Mouse (Mus musculus) hematopoietic stem cell, adult 5-6 weeks (primary cell): ENCODE data around the gene Ptpru. TPM values are rescaled to one million over a fixed set of nuclear protein-coding genes. Genes with fewer than 3 reads are reported as not detected.

Experiments used
- ATAC-seq, 2 experiments: fragments of 125-278 bp in 1 of 2; replicated peaks in 1 of 2; 2 replicates each; pipeline ENCODE4 v1.8.0; 2016 to 2017; ENCODE audit warnings: inconsistent platforms in 2 of 2, mild to moderate bottlenecking in 2 of 2, moderate number of reproducible peaks in 2 of 2, low read depth in 1 of 2, moderate TSS enrichment in 1 of 2; ENCODE audit not compliant: low FRiP score in 2 of 2, poor library complexity in 2 of 2, severe bottlenecking in 2 of 2, insufficient read depth in 1 of 2, low TSS enrichment in 1 of 2
- total RNA-seq: library from RNA; stranded (forward); fragments of 172-1452, 232-1000 nt; gene quantifications from 2 replicates; pipeline ENCODE4 v1.2.3, GENCODE M21; 2017

Gene Ptpru
- total RNA-seq, 1 experiment from 2014 or later, result 0.40 TPM

DNA sequence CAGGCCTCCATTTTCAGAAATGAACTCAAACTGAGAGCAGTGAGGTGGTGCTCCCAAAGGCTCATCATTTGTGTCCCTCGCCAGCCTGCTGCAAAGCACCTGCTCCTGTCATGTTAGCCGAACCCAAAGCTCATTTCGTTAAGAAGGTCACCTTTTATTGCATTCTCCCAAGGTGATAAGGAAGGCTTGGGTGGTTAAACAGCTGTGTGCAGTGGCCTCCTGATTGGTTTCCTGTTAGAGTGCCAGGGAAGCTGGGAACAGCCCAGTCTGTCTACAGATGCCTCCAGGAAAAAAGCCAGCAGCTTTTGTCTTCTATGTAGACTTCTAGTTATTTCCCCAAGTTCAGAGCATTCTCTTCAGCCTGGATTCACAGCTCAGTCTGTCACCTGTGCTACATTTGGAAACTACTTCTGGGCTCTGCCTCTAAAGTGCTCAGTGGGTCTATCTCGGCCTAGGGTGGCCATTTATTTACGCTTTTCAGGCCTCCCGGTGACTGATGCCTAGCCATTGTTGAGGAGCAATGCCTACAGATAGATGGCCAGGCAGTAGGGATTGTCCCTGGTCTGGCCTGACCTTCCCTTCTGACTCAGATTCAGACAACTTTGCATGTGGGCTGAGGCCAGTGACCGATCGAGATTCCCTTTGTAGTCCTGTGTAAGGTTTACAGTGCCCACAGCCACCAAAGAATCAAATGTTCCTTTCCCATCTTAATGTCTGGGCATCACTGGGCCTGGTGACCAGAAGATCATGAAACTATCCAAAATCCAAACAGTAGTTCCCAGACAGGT is 8.1 kb upstream of the Ptpru start:
- ATAC-seq, result no peak

DNA sequence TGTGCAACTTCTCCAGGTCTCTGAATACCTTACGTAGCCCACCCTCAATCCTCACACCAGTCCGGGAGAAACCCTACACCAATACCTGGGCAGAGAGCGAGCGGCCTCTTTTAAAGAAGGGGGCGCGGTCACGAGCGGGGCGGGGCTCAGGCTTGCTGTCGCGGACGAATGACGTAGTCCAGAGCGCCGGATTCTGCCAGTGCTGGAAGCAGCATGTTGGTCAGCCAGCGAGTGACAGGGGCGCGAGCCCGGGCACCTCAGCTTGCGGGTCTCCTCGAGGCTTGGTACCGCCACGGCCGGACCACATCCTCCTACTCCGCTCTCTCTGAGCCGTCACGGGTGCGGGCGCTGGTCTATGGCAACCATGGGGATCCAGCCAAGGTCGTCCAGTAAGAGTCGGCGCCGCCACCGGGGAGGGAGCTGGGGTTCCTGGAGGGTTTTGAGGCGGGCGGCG is 5.2 kb upstream of the Ptpru start, which contains the start of gene Mecr:
Gene Mecr (plus strand): TSS at position 181 of the 454 bp plus-strand sequence.
- ATAC-seq, result peak; percentile 81 to 93

DNA sequence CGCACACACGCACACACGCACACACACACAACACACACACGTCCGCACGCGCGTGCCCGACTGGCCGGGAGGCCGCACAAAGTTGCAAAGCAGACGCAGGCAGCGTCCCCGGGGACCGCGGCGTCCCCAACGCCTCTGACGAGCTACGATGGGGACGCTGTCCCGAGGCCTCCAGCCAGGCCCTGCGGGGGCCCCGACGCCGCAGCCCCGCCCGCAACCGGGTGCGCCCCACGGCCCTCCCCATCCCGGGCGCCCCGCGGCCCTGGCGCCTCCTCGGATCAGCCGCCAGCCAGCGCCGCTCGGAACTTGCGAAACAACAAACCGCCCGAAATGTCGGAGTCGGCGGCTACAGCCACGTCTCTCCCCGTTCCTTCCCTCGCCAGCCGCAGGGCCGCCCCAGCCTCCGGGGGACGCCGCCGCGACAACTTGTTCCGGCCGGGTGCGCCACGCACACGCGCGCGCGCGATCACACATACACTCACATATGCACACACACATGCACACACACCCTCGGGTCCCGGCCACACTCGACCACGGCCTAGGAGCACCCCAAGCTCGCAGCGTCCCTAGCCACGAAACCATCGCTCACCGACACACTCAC is 1.1 kb downstream of the Ptpru start:
- peak in 1 of 2 experiments; percentile 45; a peak in 2 of 4 replicates for ATAC-seq

DNA sequence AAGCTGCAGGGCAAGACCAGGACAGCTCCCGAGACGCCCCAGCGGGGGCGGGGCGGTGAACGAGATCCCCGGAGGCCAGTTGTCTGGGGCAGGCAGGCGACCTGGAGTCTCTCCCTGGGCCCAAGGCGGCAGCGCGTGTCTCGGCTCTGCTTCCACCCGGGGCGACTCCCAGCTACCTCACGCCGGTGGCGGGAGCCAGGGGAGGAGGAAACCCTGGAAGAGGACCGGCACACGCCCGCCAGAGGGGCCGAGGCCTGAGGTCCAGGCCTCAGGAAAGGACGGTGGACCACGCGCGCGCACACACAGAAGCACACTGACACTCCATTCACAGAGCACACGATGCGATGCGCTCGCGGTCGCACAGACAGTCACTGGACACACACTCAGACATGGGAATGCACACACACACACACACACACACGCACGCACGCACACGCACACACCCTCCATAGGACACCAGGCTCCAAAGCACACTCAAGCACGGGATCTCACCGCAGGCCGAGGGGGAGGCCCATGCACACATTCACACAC is 1.7 kb downstream of the Ptpru start:
- 0 out of 4 replicates have a peak, but pooled peaks of 1 of the 2 experiments have one; percentile 3 for ATAC-seq

DNA sequence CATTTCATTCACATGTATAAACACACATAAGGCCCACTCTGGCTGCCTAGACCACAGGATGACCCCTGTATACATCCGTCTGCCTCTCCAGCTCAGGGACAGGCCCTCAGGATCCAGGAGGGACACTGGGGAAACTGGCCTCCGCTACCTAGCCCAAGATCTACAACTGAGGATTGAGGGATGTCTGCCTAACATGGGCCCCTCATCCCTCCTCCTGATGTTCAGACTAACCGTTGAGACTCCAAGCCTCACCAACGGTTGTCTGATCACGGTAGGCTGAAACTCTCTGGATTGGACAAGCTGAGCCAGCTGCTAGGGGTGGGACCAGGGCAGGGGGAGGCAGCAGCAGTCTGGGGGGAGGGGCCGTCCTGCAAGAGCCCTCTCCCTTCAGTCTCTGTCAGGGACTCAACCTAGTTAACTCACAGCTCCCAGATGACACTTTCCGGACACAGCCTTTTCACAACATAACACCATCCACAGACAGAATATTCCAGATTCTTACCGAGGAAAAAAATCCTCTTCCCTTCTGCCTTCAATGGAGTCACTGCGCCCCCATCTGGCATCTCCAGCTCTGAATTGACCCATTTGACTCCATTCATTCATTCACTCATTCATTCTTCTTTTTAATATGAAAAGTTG is 4.0 kb downstream of the Ptpru start:
- ATAC-seq, result no peak

DNA sequence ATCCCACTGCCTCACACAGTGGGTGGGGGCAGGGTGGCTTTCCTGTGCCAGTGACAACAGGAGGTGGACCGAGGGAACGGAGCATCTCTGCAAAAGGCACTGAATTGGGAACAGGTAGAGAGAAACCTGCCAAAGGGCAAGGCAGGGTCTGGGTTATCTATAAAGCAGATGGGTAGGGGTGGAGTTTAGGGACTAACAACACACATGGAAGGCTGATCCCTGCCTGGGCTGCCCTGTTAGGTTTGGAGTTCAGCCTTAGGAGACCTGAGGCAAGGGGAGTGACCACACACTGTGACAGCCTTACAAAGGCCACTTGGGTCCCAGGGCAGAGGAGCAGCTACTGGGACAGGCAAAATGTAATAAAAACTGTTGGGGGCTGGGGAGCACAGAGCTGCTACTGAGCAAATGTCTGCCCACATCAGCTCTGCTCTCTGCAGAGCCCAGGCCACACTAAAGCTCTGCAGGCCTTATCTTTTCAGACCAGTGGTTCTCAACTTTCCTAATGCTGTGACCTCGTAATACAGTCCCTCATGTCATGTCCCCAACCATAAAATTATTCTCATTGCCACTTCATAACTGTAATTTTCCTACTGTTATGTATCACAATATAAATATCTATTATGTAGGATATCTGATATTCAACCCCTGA is 5.2 kb downstream of the Ptpru start:
- ATAC-seq, result no peak

DNA sequence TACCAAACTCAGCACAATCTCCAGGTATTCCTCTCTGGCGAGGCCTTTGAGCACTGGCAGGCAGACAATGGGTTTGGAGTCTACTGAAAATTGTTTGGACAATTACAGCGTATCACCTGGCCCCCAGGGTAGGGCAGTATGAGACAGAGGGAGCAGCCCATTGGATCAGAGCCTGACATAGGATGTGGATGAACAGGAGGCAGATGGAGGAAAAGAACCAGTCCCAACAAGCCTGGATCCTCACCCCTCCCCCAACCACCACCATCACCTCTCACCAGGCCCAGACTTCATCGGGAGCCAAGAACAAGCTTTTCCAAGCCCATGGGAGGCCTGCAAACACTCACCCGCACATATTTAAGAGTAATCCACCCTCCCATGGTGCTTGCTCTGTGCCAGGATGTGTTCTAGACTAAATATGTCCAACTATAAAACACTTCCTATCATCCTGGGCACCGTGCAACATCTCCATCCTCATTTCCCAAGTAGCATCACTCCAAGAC is 6.5 kb downstream of the Ptpru start:
- no peak for ATAC-seq

DNA sequence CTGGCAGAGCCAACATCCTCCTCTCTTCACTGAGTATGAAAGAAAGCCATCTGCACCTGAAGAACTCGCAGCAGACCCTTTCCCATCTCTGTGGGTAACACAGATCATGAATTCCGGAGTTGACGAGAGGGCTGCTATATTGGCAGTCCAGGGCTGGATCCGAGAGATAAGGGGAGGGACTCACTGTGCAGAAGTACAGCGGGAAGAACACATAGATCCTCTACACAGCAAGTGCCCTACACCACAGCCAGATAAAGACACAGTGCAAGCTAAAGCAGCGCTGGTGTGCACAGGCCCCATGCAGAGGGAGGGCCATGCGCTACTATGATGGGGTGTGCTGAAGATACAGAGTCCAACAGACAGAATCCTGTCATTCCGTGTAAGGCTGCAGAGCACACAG is 9.0 kb downstream of the Ptpru start:
- ATAC-seq, result no peak

DNA sequence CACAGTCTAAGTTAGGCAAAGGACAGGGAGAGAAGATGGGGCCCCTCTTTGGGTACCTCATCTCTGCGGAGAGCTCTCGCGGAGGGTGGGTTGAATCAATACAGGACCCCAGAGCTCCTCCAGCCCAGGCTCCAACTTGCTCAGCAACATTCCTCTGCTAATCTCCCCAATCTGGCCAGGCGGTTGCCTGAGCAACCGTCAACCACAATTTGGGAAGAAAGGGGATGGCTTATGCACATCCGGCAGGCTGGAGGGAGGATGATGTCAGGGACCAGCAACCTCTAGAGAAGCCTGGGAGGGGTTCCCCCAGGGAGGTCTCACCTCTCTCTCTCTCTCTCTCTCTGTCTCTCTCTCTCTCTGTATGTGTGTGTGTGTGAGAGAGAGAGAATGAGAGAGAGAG is 11.2 kb downstream of the Ptpru start:
- ATAC-seq, result no peak

DNA sequence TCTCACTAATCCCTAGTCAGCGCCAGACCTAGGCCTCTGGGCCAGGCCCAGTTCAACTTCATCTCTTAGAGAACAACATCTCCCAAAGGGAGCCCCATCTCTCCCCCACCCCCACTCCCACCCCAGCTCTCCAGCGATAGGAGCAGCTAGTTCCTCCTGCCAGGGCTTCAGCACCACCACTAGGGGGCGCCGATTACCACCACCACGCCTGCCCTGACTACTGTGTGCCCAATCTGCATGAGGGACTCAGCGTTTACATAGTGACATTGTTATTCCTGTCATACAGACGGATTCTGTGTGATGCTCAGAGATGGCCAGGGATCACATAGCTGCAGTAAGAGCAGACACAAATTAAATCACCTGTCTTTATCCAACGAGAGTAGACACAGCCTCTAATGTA is 12.3 kb downstream of the Ptpru start:
- ATAC-seq, result peak; percentile 30 to 74; a peak in 2 of 4 replicates

DNA sequence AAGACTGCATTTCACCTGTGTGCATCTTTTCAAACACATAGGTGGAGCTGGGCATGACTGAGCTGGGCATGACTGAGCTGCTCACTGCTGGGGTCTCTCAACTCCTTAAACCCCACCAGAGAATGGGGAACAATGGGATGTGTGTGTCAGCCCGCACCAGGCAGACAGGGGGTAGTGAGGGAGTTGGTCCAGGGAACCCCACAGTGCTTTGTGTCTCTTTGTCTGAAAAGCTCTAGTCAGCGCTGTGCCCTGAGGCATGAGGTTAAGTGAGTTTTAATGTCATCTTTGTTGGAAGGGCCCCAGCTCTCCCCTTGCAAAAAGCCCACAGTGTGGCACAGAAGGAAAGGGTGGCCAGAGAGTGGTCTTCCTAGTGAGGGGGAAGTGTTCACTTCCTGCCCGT is 13.1 kb downstream of the Ptpru start:
- no peak for ATAC-seq

DNA sequence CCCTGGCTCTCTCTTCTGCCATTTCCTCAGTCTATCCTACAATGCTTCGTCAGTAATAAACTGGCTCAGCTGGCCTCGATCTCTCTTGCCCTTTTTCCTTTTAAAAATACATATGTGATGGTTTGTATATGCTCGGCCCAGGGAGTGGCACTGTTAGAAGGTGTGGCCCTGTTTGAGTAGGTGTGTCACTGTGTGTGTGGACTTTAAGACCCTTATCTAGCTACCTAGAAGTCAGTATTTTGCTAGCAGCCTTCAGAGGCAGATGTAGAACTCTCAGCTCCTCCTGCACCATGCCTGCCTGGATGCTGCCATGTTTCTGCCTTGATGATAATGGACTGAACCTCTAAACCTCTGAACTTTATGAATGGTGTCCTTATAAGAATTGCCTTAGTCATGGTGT is 15.5 kb downstream of the Ptpru start:
- ATAC-seq, result no peak

DNA sequence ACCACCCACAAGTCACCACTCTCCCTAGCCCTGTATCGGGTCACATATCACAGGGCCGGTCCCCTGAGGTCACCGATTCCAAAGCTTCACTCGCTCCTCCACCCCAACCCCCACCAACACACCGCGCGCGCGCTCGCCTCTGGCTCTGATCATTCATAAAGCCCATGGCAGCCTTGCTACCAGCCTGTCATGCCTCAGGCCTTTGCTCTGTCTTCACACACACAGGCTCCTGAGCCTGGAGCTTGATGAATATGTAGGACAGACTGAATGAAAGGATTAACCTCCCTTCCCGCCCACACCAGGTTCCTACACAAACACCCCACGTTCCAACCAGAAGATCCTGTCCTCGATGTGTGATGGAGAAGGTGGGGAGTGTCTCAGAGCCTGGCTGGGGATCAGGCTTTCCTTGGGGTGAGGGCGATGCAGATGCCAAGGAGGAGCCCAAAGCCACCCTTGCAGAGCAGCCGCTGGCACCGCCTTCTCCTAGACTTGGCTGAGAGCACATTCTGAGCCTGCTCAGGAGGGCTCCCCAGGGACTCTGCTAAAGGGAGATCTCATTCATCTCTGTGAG is 16.8 kb downstream of the Ptpru start:
- ATAC-seq, result no peak

DNA sequence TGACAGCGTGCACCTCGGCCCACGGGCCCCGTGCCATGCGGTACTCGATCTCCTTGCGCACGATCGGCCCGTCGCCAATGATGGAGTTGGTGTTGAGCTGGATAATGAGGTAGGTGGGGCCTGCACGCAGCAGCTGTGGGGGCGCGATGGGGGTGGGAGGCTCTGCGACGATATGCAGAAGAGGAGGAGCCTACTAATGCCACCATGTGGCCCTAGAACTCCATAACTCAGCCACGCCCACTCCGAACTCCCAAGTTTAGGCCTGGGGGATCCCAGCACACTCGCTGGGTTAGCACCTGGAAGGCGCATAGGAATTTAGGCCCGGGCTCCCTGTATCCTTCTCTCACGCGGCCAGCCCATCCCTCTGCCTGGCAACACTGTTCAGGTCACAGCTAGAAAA is 19.2 kb downstream of the Ptpru start:
- ATAC-seq, result no peak

DNA sequence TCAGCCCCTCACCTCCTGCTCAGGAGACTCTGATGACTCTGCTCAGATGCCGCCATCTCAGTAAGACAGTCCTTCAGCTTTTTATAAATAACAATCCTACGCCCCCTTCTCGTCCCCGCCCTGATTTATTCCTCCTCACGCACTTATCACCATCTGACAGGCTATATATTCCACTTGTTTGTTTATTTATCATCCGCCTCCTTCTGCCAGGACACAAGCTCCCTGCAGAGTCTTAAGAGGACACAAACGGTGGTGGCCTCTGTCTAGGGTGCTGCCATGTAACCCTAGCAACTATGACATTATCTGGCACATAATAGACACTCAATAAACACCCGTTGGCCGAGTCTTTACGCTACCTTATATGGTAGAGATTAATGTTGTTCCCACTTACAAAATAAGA is 22.3 kb downstream of the Ptpru start:
- ATAC-seq, result no peak

DNA sequence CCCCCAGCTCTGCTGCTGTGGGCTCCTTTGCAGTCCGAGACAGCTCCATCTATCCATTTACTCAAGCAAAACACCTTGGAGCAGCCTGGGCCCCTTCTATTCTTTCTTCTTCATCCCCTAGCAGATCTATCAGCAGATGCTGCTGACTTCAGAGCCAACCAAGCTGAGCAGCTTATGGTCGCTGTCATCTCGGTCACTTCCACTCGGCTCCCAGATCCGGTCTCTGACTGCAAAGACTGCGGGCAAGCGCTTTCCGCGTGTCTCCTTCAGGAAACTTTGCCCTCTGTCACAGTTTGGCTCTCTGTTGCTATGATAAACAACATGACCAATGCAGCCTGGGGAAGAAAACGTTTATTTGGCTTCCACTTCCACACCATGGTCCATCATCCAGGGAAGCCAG is 23.2 kb downstream of the Ptpru start:
- no peak for ATAC-seq

DNA sequence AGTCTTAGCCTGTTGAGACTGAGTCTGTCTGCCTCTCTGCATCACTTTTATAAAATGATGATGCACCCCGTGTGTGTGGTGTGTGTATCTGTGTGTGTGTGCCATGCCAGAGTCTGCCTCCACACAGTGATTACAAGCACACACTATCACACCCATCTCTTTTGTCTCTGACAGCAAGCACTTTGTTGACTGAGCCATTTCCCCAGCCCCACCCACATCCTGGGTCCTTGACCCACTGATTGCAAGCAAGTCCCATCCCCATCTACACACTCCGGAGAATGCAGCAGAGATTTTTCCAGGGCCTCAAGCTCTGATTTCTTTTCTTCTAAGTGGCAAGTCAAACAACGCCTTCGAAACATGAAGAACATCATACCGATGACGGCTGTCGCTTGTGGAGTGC is 24.3 kb downstream of the Ptpru start:
- ATAC-seq, result no peak
